Mouse (Mus musculus): ENCODE results near the gene Tnpo1. TPM values are rescaled to one million over a fixed set of nuclear protein-coding genes. Genes with fewer than 3 reads are reported as not detected.

Tnpo1 gene
- polyA plus RNA-seq, 1 experiment from 2014 or later, result 63.5 TPM

- H3K9ac ChIP-seq (replicated peaks; ENCODE audit: low read length), result no peak overlapping the region
- no peak overlapping the region for H3K4me3 ChIP-seq (replicated peaks; ENCODE audit: low read depth, low read length)
- no peaks in the 10 kb centered on the region for H3K27me3 ChIP-seq (ENCODE audit: control insufficient read depth, insufficient read depth, low read length)
- no peaks in the 10 kb centered on the region for H3K4me1 ChIP-seq (ENCODE audit: control insufficient read depth, insufficient read depth, low read length)
- no peak for ATAC-seq (ENCODE audit: low FRiP score, low TSS enrichment)
- H3K27ac ChIP-seq (replicated peaks; ENCODE audit: low read depth, low read length), result no peak overlapping the region
- no peak for DNase-seq
- WGBS, result 98% methylated on average over 1 of the region's 1 CpGs
- H3K36me3 ChIP-seq (ENCODE audit: control insufficient read depth, insufficient read depth, low read length), result peaks cover 24% of the 10 kb centered on the region; the same call in 1 of the 2 replicates
- H3K9me3 ChIP-seq (ENCODE audit: control insufficient read depth, low read length), result 0 out of 2 replicates have a peak, but pooled peaks cover 9% of the 10 kb centered on the region
- no peak overlapping the region for H3K4me2 ChIP-seq (ENCODE audit: low read length)
These were observed 121.7 kb downstream of the Tnpo1 start for GRCm38 (mm10) chr13:98804480-98804879.

GRCm38 (mm10) chr13:98803699-98804098 lies 122.5 kb downstream of the Tnpo1 start:
- Histone ChIP-seq H3K36me3 (ENCODE audit: control insufficient read depth, insufficient read depth, low read length) (peaks cover 32% of the 10 kb centered on the region; the same call in 1 of the 2 replicates), H3K4me3 (replicated peaks; ENCODE audit: low read depth, low read length) (no peak overlapping the region), H3K27me3 (ENCODE audit: control insufficient read depth, insufficient read depth, low read length) (no peaks in the 10 kb centered on the region), H3K9me3 (ENCODE audit: control insufficient read depth, low read length) (0 out of 2 replicates have a peak, but pooled peaks cover 9% of the 10 kb centered on the region), H3K9ac (replicated peaks; ENCODE audit: low read length) (no peak overlapping the region), H3K4me2 (ENCODE audit: low read length) (no peak overlapping the region), H3K4me1 (ENCODE audit: control insufficient read depth, insufficient read depth, low read length) (no peaks in the 10 kb centered on the region), H3K27ac (replicated peaks; ENCODE audit: low read depth, low read length) (no peak overlapping the region)
- WGBS, result 91% methylated on average over 4 of the region's 4 CpGs
- ATAC-seq (ENCODE audit: low FRiP score, low TSS enrichment) (no peak), DNase-seq (no peak)

- Histone ChIP-seq H3K9ac (replicated peaks; ENCODE audit: low read length) (no peak overlapping the region), H3K4me1 (ENCODE audit: control insufficient read depth, insufficient read depth, low read length) (no peaks in the 10 kb centered on the region), H3K27me3 (ENCODE audit: control insufficient read depth, insufficient read depth, low read length) (no peaks in the 10 kb centered on the region), H3K27ac (replicated peaks; ENCODE audit: low read depth, low read length) (no peak overlapping the region), H3K4me3 (replicated peaks; ENCODE audit: low read depth, low read length) (no peak overlapping the region), H3K9me3 (ENCODE audit: control insufficient read depth, low read length) (0 out of 2 replicates have a peak, but pooled peaks cover 9% of the 10 kb centered on the region), H3K36me3 (ENCODE audit: control insufficient read depth, insufficient read depth, low read length) (peaks cover 34% of the 10 kb centered on the region; the same call in 1 of the 2 replicates), H3K4me2 (ENCODE audit: low read length) (no peak overlapping the region)
- no peak for ATAC-seq (ENCODE audit: low FRiP score, low TSS enrichment)
- no peak for DNase-seq
- 95% methylated on average over 3 of the region's 3 CpGs for WGBS
These were observed 123.2 kb downstream of the Tnpo1 start for GRCm38 (mm10) chr13:98802957-98803356.

GRCm38 (mm10) chr13:98795511-98795910 lies 130.7 kb downstream of the Tnpo1 start:
- no peaks in the 10 kb centered on the region for H3K4me1 ChIP-seq (ENCODE audit: control insufficient read depth, insufficient read depth, low read length)
- 0 out of 2 replicates have a peak, but pooled peaks cover 5% of the 10 kb centered on the region for H3K9me3 ChIP-seq (ENCODE audit: control insufficient read depth, low read length)
- H3K4me2 ChIP-seq (ENCODE audit: low read length), result no peak overlapping the region
- no peak overlapping the region for H3K4me3 ChIP-seq (replicated peaks; ENCODE audit: low read depth, low read length)
- H3K36me3 ChIP-seq (ENCODE audit: control insufficient read depth, insufficient read depth, low read length), result peaks cover 26% of the 10 kb centered on the region; the same call in 1 of the 2 replicates
- whole genome bisulfite sequencing, result 83% methylated on average over 3 of the region's 3 CpGs
- H3K27me3 ChIP-seq (ENCODE audit: control insufficient read depth, insufficient read depth, low read length), result no peaks in the 10 kb centered on the region
- no peak for DNase-seq
- H3K9ac ChIP-seq (replicated peaks; ENCODE audit: low read length), result no peak overlapping the region
- H3K27ac ChIP-seq (replicated peaks; ENCODE audit: low read depth, low read length), result no peak overlapping the region
- ATAC-seq (ENCODE audit: low FRiP score, low TSS enrichment), result no peak

- DNase-seq (no peak), ATAC-seq (ENCODE audit: low FRiP score, low TSS enrichment) (no peak)
- Histone ChIP-seq H3K27me3 (ENCODE audit: control insufficient read depth, insufficient read depth, low read length) (no peaks in the 10 kb centered on the region), H3K4me3 (replicated peaks; ENCODE audit: low read depth, low read length) (no peak overlapping the region), H3K9me3 (ENCODE audit: control insufficient read depth, low read length) (no peaks in the 10 kb centered on the region), H3K4me2 (ENCODE audit: low read length) (no peak overlapping the region), H3K27ac (replicated peaks; ENCODE audit: low read depth, low read length) (no peak overlapping the region), H3K9ac (replicated peaks; ENCODE audit: low read length) (no peak overlapping the region), H3K4me1 (ENCODE audit: control insufficient read depth, insufficient read depth, low read length) (no peaks in the 10 kb centered on the region), H3K36me3 (ENCODE audit: control insufficient read depth, insufficient read depth, low read length) (peaks cover 16% of the 10 kb centered on the region; the same call in 1 of the 2 replicates)
- WGBS, result 100% methylated on average over 1 of the region's 1 CpGs
These were observed 133.3 kb downstream of the Tnpo1 start for GRCm38 (mm10) chr13:98792864-98793263.

- no peak for ATAC-seq (ENCODE audit: low FRiP score, low TSS enrichment)
- 100% methylated on average over 1 of the region's 1 CpGs for WGBS
- H3K9me3 ChIP-seq (ENCODE audit: control insufficient read depth, low read length), result no peaks in the 10 kb centered on the region
These were observed 134.5 kb downstream of the Tnpo1 start for GRCm38 (mm10) chr13:98791693-98792092.

More at GRCm38 (mm10) chr13:98791693-98792092, 134.5 kb downstream of the Tnpo1 start:
- no peak overlapping the region for H3K9ac ChIP-seq (replicated peaks; ENCODE audit: low read length)
- no peaks in the 10 kb centered on the region for H3K4me1 ChIP-seq (ENCODE audit: control insufficient read depth, insufficient read depth, low read length)
- H3K27me3 ChIP-seq (ENCODE audit: control insufficient read depth, insufficient read depth, low read length), result no peaks in the 10 kb centered on the region
- no peak overlapping the region for H3K4me3 ChIP-seq (replicated peaks; ENCODE audit: low read depth, low read length)
- DNase-seq, result no peak
- no peak overlapping the region for H3K27ac ChIP-seq (replicated peaks; ENCODE audit: low read depth, low read length)
- H3K36me3 ChIP-seq (ENCODE audit: control insufficient read depth, insufficient read depth, low read length), result peaks cover 15% of the 10 kb centered on the region; the same call in 1 of the 2 replicates
- H3K4me2 ChIP-seq (ENCODE audit: low read length), result no peak overlapping the region

Other genes starting within 250 kb of the Tnpo1 start
- not detected in 2 replicates for gene Tmem171, start 231.6 kb downstream of the Tnpo1 start, polyA plus RNA-seq (2014; fragmentation: Nextera tagmentation; extraction: Ambion mirVana)
- gene Fcho2, start 110.9 kb downstream of the Tnpo1 start, polyA plus RNA-seq (2014; fragmentation: Nextera tagmentation; extraction: Ambion mirVana), result 22.4 and 23.6 TPM in 2 replicates
- gene 1700024P04Rik, start 58.2 kb upstream of the Tnpo1 start, polyA plus RNA-seq (2014; fragmentation: Nextera tagmentation; extraction: Ambion mirVana), result not detected in 2 replicates